Mouse (Mus musculus): ENCODE measurements around the gene Adh5.

The Adh5 gene

DNA sequence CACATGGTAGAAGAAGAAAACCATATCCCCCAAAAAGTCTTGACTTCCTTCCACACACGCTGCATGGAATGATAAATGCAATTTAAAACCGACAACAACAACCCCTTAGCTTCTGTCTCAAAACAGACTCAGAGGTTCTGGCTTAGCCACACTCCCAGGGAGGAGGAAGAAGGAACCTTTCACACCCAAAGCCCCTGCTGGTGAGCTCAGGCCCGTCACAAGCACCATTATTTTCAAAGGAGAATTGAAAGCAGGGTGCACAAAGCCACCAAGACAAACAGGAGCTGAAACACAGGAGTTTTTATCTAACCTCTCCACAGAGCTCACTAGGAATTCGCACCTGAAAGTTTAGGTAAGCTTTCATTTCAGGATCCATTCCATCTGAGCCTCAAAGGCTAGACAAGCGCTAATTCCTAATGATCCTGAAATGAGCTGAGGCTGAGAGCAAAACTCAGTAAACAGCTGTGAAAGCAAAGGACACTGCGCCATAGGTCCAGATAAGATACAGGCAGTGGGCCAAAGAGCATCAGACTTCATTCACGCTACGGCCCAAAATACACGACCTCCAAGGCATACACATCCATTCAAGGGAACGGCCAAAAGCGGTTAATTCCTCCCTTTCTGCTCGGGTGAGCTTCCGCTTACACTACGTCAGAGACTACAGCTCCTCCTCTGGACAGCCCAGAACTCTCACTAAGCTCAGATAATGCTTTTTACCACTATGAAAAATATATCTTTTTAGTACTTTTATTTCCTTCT lies 38.8 kb downstream of the Adh5 start:
- Histone ChIP-seq H3K36me3 (ENCODE audit: control insufficient read depth, insufficient read depth, low read length, poor library complexity, severe bottlenecking) (peaks cover 9% of the 10 kb centered on the region; the same call in 1 of the 2 replicates), H3K27me3 (ENCODE audit: control insufficient read depth, insufficient read depth, low read length, poor library complexity, severe bottlenecking) (no peaks in the 10 kb centered on the region)

DNA sequence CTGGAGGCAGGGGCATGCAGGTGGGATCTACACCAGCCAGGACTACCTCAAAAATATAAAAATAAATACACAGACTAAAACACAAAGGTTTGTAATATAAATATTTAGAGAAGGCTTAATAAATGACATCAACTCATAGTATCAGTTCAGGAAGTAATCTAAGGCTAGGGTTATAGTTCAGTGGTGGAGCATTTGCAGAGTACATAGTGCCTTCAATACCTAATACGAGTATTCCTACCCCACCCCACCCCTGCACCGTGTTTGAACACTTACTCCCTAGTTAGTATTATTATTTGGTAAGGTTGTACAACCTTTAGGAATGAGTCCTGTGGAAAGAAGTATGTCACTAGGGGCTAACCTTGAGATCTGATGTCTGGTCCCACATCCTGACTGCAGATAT lies 40.3 kb downstream of the Adh5 start:
- Histone ChIP-seq H3K36me3 (ENCODE audit: control insufficient read depth, insufficient read depth, low read length, poor library complexity, severe bottlenecking) (peaks cover 9% of the 10 kb centered on the region; the same call in 1 of the 2 replicates), H3K27me3 (ENCODE audit: control insufficient read depth, insufficient read depth, low read length, poor library complexity, severe bottlenecking) (no peaks in the 10 kb centered on the region)
- no peak for DNase-seq (ENCODE audit: low read depth, low spot score)

More for the DNA sequence above, 38.8 kb downstream of the Adh5 start:
- DNase-seq (ENCODE audit: low read depth, low spot score), result no peak

DNA sequence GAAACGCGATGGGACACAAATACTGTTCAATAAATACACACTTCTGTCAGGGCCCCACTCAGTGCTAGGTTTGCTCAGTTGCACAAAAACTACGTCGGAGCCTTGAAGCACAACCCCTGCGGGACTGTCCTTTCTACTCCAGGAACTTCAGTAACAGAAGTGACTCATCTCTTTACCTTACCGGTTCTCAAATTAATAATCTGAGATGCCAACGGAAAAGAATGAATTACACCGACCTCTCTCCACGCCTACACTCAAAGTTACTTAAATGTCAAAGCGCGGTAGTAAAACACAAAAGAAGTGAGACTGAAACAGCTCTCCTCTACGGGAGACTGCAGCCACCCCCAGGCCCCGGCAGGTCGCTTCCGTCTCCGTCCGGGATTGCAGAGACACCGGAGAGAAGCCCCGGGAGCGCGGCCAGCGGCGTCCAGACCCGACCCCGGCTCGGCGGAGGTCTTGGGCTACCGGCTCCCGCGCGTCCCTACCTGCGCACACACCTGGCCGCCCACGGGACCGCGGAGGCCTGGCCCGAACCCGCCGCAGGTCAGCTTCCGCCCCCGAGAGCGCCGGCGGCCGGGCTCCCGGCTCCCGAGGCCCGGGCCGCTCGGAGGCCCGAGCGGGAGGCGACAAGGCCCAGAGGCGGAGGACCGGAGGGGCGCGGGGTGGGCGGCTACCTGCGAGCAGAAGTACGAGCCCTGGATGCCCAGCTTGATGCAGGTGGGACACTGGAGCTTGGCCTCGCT lies 45.9 kb downstream of the Adh5 start:
- peak; percentile 46 for DNase-seq (ENCODE audit: low read depth, low spot score)
- Histone ChIP-seq H3K27me3 (ENCODE audit: control insufficient read depth, insufficient read depth, low read length, poor library complexity, severe bottlenecking) (no peaks in the 10 kb centered on the region), H3K36me3 (ENCODE audit: control insufficient read depth, insufficient read depth, low read length, poor library complexity, severe bottlenecking) (0 out of 2 replicates have a peak, but pooled peaks cover 2% of the 10 kb centered on the region)

DNA sequence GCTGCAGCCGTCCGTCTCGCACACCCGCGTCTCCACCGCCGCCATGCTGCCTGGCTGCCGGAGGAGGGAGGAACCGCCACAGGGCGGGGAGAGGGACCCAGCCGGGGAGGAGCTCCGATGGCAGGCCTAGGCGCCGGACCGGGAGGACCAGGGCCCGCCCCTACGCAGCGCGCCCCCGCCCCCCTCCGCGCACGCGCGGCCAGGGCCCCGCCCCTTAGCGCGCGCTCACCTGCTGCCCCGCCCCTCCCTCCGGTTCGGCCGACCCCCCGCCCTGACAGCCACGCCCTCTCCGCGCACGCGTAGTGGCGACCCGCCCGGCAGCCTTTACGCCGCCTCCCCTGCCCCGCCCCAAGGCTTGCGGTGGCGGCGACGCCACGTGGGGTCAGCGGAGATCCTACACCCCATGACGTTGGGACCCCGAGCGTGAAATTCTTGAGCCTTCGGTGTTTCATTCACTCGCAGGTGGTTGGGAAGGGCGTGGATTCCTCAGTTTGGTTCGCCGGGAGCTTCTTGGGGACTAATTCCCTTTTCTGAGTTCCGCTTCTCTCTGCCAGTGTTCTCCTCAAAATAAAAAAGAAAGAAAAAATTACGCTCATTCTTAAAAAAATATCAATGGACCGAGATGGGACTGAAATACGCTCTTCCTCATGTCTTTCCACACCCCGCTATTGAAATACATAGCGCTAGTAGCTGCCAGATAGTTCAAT lies 46.6 kb downstream of the Adh5 start, which contains the start of gene Metap1:
Gene Metap1, minus strand, starts transcription at position 189 of the 707 bp plus-strand sequence.
- H3K36me3 ChIP-seq (ENCODE audit: control insufficient read depth, insufficient read depth, low read length, poor library complexity, severe bottlenecking), result 0 out of 2 replicates have a peak, but pooled peaks cover 2% of the 10 kb centered on the region
- DNase-seq (ENCODE audit: low read depth, low spot score), result peak; percentile 97
- H3K27me3 ChIP-seq (ENCODE audit: control insufficient read depth, insufficient read depth, low read length, poor library complexity, severe bottlenecking), result no peaks in the 10 kb centered on the region

DNA sequence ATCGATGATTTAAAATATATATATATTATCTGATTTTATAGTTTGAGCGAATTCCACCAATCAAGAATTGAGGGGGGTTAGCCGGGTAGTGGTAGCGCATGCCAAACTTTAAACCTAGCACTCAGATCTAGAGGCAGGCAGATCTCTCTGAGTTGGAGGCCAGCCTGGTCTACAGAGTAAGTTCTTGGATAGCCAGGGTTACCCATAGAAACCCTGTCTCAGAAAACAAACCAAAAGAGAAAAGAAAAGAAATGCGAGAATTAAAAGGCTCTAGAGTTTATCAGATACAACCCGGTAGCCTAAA lies 47.1 kb downstream of the Adh5 start:
- H3K36me3 ChIP-seq (ENCODE audit: control insufficient read depth, insufficient read depth, low read length, poor library complexity, severe bottlenecking), result 0 out of 2 replicates have a peak, but pooled peaks cover 2% of the 10 kb centered on the region
- DNase-seq (ENCODE audit: low read depth, low spot score), result no peak
- no peaks in the 10 kb centered on the region for H3K27me3 ChIP-seq (ENCODE audit: control insufficient read depth, insufficient read depth, low read length, poor library complexity, severe bottlenecking)

DNA sequence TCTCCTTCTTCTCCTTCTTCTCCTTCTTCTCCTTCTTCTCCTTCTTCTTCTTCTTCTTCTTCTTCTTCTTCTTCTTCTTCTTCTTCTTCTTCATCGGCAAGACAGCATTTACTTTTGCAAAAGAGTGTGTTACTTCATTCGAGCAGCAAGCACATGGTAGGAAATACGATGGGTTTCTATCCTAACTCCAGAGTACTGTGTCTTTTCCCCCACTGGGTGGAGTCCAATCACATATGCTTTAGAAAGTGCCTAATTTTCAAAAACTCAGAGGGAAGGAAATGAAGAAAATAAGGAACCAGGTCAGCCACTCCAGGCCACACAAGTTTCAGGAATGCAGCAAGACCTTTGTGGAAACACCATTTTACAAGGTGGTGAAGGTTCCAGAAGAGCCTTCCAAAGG lies 50.8 kb downstream of the Adh5 start:
- no peak for DNase-seq (ENCODE audit: low read depth, low spot score)
- Histone ChIP-seq H3K27me3 (ENCODE audit: control insufficient read depth, insufficient read depth, low read length, poor library complexity, severe bottlenecking) (no peaks in the 10 kb centered on the region), H3K36me3 (ENCODE audit: control insufficient read depth, insufficient read depth, low read length, poor library complexity, severe bottlenecking) (no peaks in the 10 kb centered on the region)

DNA sequence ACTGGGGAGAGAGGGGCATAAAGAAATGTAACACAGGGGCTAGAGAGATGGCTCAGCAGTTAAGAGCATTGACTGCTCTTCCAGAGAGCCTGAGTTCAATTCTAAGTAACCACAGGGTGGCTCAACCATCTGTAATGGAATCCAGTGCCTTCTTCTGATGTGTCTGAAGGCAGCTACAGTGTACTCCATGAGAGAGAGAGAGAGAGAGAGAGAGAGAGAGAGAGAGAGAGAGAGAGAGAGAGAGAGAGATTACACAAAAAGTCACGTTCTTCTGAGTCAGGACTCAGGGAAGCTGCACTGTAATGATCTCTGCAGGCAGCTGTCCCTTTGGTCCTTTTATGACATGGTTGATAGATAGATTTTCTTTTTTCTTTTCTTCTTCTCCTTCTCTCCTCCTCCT lies 51.7 kb downstream of the Adh5 start:
- Histone ChIP-seq H3K36me3 (ENCODE audit: control insufficient read depth, insufficient read depth, low read length, poor library complexity, severe bottlenecking) (no peaks in the 10 kb centered on the region), H3K27me3 (ENCODE audit: control insufficient read depth, insufficient read depth, low read length, poor library complexity, severe bottlenecking) (no peaks in the 10 kb centered on the region)
- no peak for DNase-seq (ENCODE audit: low read depth, low spot score)

DNA sequence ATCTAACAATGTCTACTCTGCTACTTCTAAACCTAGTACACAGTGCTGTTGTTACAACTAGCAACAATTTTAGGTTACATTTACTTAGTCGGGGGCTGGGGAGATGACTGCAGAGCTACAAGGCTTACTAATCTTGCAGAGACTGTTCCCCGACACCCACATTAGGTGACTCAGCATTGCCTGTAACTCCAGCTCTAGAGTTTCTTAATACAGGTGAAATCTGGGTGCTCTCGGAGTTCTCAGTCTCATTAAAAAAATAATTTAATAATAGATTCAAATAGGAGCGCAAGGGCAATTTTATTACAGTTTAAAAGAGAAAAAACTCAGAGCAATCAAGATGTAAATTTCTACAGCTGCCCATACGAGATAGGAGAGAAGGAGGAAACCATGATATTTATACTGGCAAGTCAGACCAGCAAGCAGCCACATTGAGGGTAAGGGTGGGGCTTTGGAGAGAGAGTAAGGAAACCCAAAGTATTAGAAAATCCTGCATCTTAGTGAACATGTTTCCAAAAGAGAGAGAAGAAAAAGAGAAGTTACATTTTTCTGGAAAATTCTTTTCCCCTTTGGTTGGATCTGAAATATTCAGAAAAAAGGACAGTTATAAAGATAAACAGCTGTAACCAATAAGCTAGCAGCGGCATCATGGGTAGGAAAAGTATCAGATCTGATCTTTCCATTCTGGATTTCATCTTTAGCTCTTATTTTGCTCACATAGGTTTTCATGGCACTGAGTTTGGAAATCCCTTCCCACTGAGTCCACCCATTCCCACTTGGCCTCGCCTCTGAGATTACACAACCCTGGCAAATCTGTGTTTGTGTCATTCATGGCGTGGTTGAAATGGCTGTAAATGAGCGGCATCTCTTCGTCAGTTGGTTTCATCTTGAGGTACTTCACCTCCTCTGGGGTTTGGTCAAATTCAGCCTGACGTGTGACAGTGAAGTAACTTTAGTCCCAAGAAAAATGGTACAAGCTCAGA lies 52.6 kb downstream of the Adh5 start:
- Histone ChIP-seq H3K27me3 (ENCODE audit: control insufficient read depth, insufficient read depth, low read length, poor library complexity, severe bottlenecking) (no peaks in the 10 kb centered on the region), H3K36me3 (ENCODE audit: control insufficient read depth, insufficient read depth, low read length, poor library complexity, severe bottlenecking) (no peaks in the 10 kb centered on the region)
- no peak for DNase-seq (ENCODE audit: low read depth, low spot score)

DNA sequence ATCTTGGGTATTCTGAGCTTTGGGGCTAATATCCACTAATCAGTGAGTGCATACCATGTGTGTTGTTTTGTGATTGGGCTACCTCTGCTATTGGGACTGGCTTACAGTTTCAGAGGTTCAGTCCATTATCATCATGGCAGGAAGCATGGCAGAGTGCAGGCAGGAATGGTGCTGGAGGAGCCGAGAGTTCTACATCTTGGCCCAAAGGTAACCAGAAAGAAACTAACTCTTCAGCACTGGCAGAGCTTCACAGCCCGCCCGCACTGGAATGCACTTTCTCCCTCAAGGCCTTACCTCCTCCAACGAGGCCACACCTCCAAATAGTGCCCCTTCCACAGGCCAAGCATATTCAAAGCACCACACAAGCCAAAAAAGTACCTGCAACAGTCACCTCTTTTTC lies 55.8 kb downstream of the Adh5 start:
- H3K27me3 ChIP-seq (ENCODE audit: control insufficient read depth, insufficient read depth, low read length, poor library complexity, severe bottlenecking), result no peaks in the 10 kb centered on the region
- no peak for DNase-seq (ENCODE audit: low read depth, low spot score)
- H3K36me3 ChIP-seq (ENCODE audit: control insufficient read depth, insufficient read depth, low read length, poor library complexity, severe bottlenecking), result no peaks in the 10 kb centered on the region

DNA sequence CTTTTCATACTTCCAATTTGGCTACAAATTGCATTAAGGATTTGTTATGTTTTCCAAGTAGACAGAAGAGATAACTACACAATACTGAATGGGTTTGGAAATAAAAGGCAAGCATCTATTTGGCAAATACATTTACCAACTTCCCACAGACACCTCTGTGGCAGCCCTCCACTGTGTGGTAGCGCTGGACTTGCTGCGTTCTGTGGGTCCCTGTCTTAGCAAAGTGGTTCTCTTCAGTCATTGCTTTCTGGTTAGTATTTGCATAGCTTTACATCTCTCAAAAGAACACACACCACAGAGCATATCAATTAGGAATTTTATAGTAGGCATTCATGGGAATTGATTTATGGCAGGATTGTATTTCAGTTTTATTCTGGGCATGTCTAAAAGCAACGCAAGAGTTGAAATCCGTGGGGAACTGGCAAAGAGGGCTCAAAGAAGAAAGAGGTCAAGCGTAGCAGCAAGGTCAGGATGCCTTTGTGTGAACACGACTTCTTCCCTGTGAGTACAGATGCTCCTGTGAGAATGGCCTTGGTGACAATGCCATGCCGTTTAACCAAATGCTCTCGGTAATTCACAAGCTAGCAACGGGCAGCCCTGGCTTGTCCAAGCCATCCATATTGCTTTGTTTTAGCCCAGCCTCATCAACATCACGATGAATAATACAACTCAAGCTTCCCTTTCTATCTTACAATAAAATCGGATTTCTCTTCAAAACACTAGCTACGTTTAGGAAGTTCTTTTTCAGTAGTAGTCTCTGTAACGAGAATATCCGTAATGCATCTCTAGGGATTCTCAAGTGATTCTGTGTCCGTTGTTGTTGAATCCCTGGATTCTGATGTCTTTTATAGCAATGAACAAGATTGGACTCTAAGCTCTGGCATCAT lies 57.2 kb downstream of the Adh5 start:
- Histone ChIP-seq H3K27me3 (ENCODE audit: control insufficient read depth, insufficient read depth, low read length, poor library complexity, severe bottlenecking) (no peaks in the 10 kb centered on the region), H3K36me3 (ENCODE audit: control insufficient read depth, insufficient read depth, low read length, poor library complexity, severe bottlenecking) (no peaks in the 10 kb centered on the region)
- DNase-seq (ENCODE audit: low read depth, low spot score), result no peak

DNA sequence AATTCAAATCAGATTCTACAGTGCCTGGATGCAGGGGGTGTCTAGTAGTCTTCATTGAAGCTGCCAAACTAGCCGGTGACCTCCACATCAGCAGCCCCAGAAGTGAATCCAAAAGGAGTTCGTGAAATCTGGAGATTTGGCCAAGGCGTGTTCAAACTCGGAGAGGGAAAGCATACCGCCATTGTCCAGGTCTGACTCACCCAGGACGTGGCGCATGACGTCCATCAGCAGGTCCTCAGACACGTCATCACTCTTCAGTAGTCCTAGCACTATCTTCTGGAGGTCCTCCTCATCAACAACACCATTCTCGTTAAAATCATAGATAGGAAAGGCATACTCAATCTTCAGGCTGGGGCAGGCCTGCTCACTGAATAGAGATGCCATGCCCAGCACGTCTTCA lies 60.9 kb downstream of the Adh5 start:
- DNase-seq (ENCODE audit: low read depth, low spot score), result no peak
- no peaks in the 10 kb centered on the region for H3K27me3 ChIP-seq (ENCODE audit: control insufficient read depth, insufficient read depth, low read length, poor library complexity, severe bottlenecking)
- no peaks in the 10 kb centered on the region for H3K36me3 ChIP-seq (ENCODE audit: control insufficient read depth, insufficient read depth, low read length, poor library complexity, severe bottlenecking)
